Mouse (Mus musculus) thymus, adult 2 months (tissue): ENCODE data around the gene AC141477.1. TPM values are rescaled to one million over a fixed set of nuclear protein-coding genes. Genes with fewer than 3 reads are reported as not detected.
A peak's percentile ranks its signal among the peaks of the same experiment; 100 is the strongest.

Source experiments
- DNase-seq: peaks from one replicate; pipeline ENCODE4 v3.0.0; 2021
- H3K27ac ChIP-seq: fragments of 200-500 bp; 2 replicates; pipeline ENCODE4 v1.5.1; 2012; ENCODE audit warnings: low read length, control low read depth; ENCODE audit not compliant: control insufficient read depth, insufficient read depth
- H3K27me3 ChIP-seq: fragments of 200-500 bp; 2 replicates; pipeline ENCODE4 v1.6.1; 2012; ENCODE audit warnings: mild to moderate bottlenecking, low read length, moderate library complexity, mixed read lengths; ENCODE audit not compliant: control insufficient read depth, insufficient read depth
- H3K36me3 ChIP-seq: fragments of 200-500 bp; 2 replicates; pipeline ENCODE4 v1.6.1; 2012; ENCODE audit warnings: mild to moderate bottlenecking, low read length, moderate library complexity; ENCODE audit not compliant: control insufficient read depth, insufficient read depth
- H3K4me1 ChIP-seq: fragments of 200-500 bp; replicated peaks from 2 replicates; pipeline ENCODE4 v1.6.1; 2012; ENCODE audit warnings: low read length; ENCODE audit not compliant: control insufficient read depth, insufficient read depth
- H3K4me3 ChIP-seq: fragments of 200-500 bp; 2 replicates; pipeline ENCODE4 v1.5.1; 2012; ENCODE audit warnings: mild to moderate bottlenecking, low read length, control low read depth, moderate library complexity; ENCODE audit not compliant: control insufficient read depth, insufficient read depth
- CTCF ChIP-seq: fragments of 200-500 bp; IDR thresholded peaks from 2 replicates; pipeline ENCODE4 v1.5.1; 2012; ENCODE audit warnings: mild to moderate bottlenecking, control low read depth, low read length, moderate library complexity, borderline replicate concordance; ENCODE audit not compliant: control insufficient read depth, poor library complexity, insufficient read depth; ENCODE audit errors: extremely low read depth
- POLR2A ChIP-seq: fragments of 200-500 bp; IDR thresholded peaks from 2 replicates; pipeline ENCODE4 v1.6.1; 2012; ENCODE audit warnings: mild to moderate bottlenecking, low read length, control low read depth, moderate library complexity; ENCODE audit not compliant: control insufficient read depth, poor library complexity, insufficient read depth; ENCODE audit errors: extremely low read depth
- WGBS: fragments of 180-500 bp; shearing (Covaris S2); methylation state at CpG from one replicate; pipeline ENCODE4 v1.1.7; 2018; 5-methylcytosine and 5-hydroxymethylcytosine counted together
- polyA plus RNA-seq: library from polyadenylated mRNA; depleted of rRNA; stranded (reverse); fragments of >200 nt; gene quantifications from 2 replicates; pipeline ENCODE4 v1.2.3, GENCODE M21; 2012; rRNA removed

Gene AC141477.1
- polyA plus RNA-seq, 1 experiment, result not detected

DNA sequence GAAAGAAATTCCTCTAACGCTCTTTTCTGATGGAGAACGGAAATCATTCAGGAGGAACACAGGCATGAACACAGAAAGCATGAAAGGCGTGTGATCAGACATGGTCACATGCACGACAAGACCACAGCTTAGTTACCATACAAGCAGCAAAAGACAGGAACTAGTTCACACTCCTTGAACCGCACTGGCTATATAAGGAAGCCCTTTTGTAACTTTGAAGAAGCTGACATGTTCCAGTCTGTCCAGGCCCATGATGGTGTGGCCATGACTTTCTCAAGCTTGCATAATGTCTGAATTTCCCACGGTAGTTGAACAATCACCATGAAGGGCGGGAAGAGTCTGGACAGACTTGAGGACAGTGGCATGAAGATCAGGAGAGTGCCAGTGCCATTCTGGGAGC lies 14.6 kb downstream of the AC141477.1 start:
- no peaks in the 10 kb centered on the region for H3K27me3 ChIP-seq
- WGBS, result 96% methylated on average over 7 of the region's 7 CpGs
- H3K4me1 ChIP-seq, result no peaks in the 10 kb centered on the region
- TF ChIP-seq POLR2A (no peak), CTCF (no peak)
- H3K27ac ChIP-seq, result no peak overlapping the region
- DNase-seq, result no peak
- peaks cover 91% of the 10 kb centered on the region for H3K36me3 ChIP-seq
- H3K4me3 ChIP-seq, result no peak overlapping the region

DNA sequence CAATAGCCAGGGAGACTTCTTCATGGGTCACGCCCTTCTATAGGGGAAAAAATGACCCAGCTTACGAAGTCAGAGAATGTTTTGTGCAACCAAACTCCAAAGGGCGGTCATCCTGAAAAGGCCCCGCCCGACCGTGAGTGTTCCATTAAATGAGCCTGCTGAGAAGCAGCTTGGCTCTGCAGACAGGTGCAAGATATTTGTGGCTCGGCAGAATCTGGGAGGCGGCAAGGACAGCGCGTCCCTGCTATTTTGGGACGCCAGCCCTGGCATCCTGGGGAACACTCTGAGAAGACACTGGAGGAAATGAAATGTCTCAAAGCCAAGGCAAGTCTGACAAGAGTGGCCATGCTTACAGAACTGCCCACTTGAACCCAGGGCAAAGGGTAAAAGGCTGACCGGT lies 23.4 kb downstream of the AC141477.1 start:
- Histone ChIP-seq H3K27me3 (no peaks in the 10 kb centered on the region), H3K4me3 (no peak overlapping the region), H3K36me3 (peaks cover 86% of the 10 kb centered on the region), H3K4me1 (no peaks in the 10 kb centered on the region), H3K27ac (no peak overlapping the region)
- DNase-seq, result no peak
- TF ChIP-seq POLR2A (no peak), CTCF (no peak)
- WGBS, result 95% methylated on average over 12 of the region's 12 CpGs

DNA sequence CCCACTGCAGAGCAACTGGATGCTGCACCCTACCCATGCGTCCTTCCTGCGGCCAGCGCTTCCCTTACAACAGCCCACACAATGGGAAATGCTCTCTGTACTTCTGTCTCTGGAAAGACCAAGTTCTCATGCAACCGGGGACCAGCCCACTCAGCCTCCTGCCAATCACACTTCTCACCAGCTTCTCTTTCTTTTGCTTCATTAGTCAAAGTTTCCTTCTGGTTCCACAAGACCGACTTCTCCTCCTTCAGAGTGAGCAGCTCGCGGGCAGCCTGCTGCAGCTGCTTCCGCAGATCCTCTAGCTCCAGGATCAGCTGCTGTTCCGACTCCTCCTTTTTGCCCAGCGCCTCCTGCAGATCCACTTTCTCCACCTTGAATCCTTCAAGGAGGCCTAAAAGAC lies 31.7 kb downstream of the AC141477.1 start:
- H3K4me3 ChIP-seq, result no peak overlapping the region
- peaks cover 87% of the 10 kb centered on the region for H3K36me3 ChIP-seq
- TF ChIP-seq CTCF (no peak), POLR2A (no peak)
- no peaks in the 10 kb centered on the region for H3K4me1 ChIP-seq
- no peaks in the 10 kb centered on the region for H3K27me3 ChIP-seq
- 94% methylated on average over 10 of the region's 10 CpGs for WGBS
- no peak for DNase-seq
- no peak overlapping the region for H3K27ac ChIP-seq

DNA sequence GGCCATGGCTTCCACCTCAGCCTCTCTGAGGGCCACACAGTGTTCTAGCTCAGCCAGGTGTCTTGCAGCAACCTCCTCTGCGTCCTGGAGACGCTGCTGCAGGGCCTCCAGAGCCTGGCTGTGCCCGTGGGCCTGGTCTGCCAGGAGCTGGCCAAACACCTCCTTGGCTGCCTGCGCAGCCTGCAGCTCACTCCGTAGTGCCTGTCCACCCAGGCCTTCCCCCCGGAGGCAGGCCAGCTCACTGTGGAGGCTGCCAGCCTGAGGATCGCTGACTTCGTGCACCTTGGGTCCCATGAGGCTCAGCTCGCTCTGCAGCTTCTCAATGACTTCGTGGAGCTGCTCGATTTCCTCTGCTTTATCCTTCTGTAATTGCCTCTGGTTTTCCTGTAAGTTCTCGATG lies 47.6 kb downstream of the AC141477.1 start:
- DNase-seq, result no peak
- Histone ChIP-seq H3K36me3 (peaks cover 61% of the 10 kb centered on the region), H3K27me3 (no peaks in the 10 kb centered on the region), H3K4me1 (no peaks in the 10 kb centered on the region), H3K27ac (no peak overlapping the region), H3K4me3 (no peak overlapping the region)
- 97% methylated on average over 12 of the region's 12 CpGs for WGBS
- TF ChIP-seq POLR2A, result no peak
- no peak for TF ChIP-seq CTCF

DNA sequence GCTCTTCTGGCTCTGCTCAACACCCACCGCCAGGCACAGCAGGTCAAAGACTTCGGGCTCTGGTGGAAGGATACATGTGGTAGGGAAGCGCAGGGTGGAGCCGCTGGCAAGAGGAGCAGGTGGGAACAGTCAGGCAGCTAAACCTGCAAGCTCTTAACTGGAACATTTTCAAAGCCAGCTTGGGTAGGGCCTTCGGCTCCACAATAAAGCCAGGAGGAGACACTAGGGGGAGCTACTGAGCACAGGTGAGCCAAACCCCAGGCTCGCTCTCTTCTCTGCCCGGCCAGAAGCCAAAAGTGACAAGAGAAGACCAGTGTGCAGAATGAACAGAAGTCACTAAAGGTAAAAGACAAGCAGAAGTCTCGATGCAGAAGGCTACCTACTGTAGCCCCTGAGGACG lies 48.5 kb downstream of the AC141477.1 start:
- Histone ChIP-seq H3K27me3 (no peaks in the 10 kb centered on the region), H3K36me3 (peaks cover 57% of the 10 kb centered on the region), H3K27ac (no peak overlapping the region), H3K4me3 (no peak overlapping the region), H3K4me1 (no peaks in the 10 kb centered on the region)
- peak; percentile 41 for DNase-seq
- WGBS, result 95% methylated on average over 9 of the region's 9 CpGs
- TF ChIP-seq POLR2A (no peak), CTCF (peak; percentile 82; the same call in 1 of the 2 replicates)

DNA sequence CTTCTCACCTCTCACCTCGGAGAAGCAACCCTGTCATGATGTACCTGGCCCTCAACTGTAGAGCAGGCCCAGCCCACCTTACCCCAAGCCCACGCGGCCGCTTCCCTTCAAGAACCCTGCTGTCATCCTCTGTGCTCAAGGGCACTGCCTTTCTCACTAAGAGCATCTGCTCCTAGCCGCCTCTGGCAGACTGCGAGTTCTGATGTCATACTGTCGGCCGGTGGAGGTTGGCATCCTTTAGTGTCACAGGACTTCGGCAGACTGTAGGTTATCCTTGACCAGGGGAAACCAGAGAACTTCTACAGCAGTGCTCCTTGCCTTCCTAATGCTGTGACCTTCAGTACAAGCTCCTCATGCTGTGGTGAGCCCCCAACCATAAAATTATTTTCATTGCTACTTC lies 49.1 kb downstream of the AC141477.1 start:
- no peaks in the 10 kb centered on the region for H3K27me3 ChIP-seq
- H3K36me3 ChIP-seq, result peaks cover 53% of the 10 kb centered on the region
- 99% methylated on average over 9 of the region's 9 CpGs for WGBS
- H3K27ac ChIP-seq, result no peak overlapping the region
- no peaks in the 10 kb centered on the region for H3K4me1 ChIP-seq
- TF ChIP-seq POLR2A (no peak), CTCF (no peak)
- DNase-seq, result no peak
- H3K4me3 ChIP-seq, result no peak overlapping the region

Other genes starting within 250 kb of the AC141477.1 start
- gene Prmt2, start 202.6 kb downstream of the AC141477.1 start, polyA plus RNA-seq, result 18.6 and 25.0 TPM in 2 replicates
- gene S100b, start 186.6 kb downstream of the AC141477.1 start, polyA plus RNA-seq, result 0.66 and 1.2 TPM in 2 replicates
- gene Dip2a, start 95.2 kb downstream of the AC141477.1 start, polyA plus RNA-seq, result 8.1 and 8.4 TPM in 2 replicates
- gene Pcnt, start 2.3 kb upstream of the AC141477.1 start, polyA plus RNA-seq, result 41.7 and 47.7 TPM in 2 replicates
- gene 2610028H24Rik, start 8.6 kb upstream of the AC141477.1 start, polyA plus RNA-seq, result 0.61 and 0.62 TPM in 2 replicates
- gene Mcm3ap, start 28.5 kb upstream of the AC141477.1 start, polyA plus RNA-seq, result 43.9 and 45.7 TPM in 2 replicates
- 3.3 and 4.1 TPM in 2 replicates for gene Ybey, start 28.7 kb upstream of the AC141477.1 start, polyA plus RNA-seq
- 17.8 and 24.1 TPM in 2 replicates for gene Lss, start 91.1 kb upstream of the AC141477.1 start, polyA plus RNA-seq
- 0.11 and 0.12 TPM in 2 replicates for gene Spatc1l, start 121.8 kb upstream of the AC141477.1 start, polyA plus RNA-seq
- gene Ftcd, start 135.2 kb upstream of the AC141477.1 start, polyA plus RNA-seq, result 0.03 and 0.83 TPM in 2 replicates
- 43.7 and 47.2 TPM in 2 replicates for gene Col6a2, start 183.2 kb upstream of the AC141477.1 start, polyA plus RNA-seq